Mouse (Mus musculus) urinary bladder, adult 18-20 months (tissue): ENCODE measurements at regions not wholly inside any gene's neighbourhood (a gene's known extent, or its start where the extent isn't known, plus 50 kb on each side); places are given as distances from the start of the nearest gene placed in this dataset.

Source experiments
- DNase-seq, 2 experiments: peaks; one replicate each; pipeline ENCODE4 v3.0.0; 2022; ENCODE audit warnings: low spot score in 2 of 2, mixed read lengths in 2 of 2

DNA sequence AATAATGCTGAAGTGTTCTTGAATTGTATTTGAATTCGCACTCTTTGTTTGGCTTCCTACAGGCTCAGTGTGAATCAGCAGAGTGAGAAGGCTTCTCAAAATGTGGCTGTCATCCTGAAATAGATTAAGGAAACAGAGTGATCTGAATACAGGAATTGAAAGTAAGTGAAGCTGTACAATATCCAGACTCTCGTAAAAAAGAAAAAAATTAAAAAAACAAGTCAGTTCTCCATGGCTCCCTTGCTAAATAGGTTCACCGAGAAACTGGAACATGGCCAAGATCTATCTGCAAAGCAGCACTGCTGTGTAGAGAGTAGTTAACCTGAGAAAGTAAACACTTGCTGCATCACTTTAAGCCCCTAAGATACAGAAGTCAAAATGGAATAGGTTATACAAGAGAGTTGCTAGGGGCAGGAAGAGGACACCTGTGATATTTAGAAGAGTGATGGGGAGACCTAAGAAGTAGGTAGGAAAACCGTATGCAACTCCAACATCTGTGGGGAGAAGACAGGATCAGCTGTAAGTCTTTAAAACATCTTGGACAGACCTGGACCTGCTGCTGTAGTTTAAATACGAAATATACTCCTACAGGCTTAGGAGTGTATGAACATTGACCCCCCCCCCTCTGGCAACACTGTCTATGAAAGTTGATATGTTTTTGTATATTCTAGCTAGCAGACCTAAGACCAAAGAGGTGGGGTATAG, 423.3 kb downstream of the Basp1 start:
- DNase-seq, result no peak

DNA sequence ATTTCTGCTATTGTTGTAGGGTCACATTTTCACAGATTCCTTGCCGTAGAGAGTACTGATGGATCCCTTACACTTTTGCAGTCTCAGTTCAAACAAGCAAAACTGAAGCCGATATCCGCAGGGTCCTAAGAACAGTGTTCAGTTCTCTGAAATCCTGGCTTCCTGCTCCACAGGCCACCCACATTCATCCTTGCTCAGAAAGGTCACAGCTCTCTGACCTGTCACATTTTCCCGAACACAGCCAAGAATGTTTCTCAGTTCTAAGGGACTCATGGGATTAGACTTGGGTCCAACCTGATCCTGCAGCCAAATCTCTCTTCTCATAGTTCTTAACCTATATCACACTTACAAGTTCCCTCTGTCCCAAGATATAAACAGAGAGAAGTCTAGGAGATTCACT, 432.7 kb downstream of the Basp1 start:
- DNase-seq, result no peak

DNA sequence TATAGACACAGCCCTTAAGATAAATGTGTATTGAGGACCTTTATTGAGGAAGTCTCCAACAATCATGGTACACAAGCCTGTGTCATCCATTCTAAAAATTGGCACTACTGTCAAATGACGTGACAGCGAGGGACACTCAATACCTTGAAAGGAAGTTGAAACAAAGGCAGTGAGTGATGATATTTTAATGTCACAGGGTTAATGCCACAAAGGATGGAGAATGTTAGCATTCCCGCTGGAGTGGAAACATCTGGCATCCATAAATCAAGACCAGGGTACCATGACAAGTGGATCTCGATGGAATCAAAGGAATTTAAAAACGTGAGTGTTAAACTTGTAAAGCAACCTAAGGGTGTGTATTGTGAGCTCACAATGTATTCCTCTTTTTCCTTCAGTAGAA, 441.5 kb downstream of the Basp1 start:
- DNase-seq, result no peak

DNA sequence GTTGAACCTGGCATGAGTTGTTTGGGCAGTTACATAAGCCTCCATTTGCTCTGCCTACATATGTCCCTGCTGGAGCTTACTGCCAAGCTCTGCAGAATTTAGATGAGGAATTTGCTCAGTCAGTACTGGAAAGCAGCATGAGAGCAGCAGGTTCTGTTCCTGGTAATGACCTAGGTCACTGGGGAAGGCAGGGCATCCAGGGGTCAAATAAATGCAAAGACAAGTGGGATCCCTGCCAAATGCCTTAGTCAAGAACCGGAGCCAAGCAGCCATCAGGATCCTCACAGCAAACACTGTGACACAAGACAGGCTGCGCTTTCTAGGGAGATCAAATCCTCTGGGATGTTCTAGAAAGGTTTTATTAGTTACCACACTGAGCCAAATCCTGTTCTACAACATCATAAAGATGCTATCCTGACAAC, 444.2 kb downstream of the Basp1 start:
- no peak for DNase-seq

DNA sequence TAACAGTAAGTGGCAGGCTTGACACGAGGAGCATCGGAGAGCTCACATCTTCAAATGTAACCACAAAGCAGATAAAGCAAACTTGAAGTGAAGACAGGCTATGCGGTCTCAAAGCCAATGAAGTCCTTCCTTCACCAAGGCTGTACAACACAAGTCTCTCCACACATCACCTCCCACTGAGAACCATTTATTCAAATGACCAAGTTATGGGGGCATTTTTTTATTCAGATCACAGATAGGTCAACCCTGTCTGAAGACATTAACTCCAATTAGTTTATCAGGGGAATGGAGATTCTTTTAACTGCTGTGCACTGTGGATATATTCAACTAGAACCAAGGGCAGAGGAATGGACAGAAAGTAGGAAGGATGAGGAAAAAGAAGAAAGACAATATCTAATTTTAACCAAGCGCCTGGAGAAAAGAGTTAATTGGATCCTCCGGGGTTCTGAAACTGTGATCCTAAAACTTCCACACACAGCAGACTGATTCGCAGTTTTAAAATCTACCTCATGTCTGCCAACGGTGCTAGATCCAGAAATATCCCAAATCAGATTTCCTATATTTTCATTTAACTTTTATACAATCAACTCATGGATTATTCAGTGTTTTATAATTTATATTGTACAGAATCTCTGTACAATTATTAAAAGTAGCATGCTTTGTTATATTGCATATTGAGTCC, 444.8 kb downstream of the Basp1 start:
- no peak for DNase-seq

DNA sequence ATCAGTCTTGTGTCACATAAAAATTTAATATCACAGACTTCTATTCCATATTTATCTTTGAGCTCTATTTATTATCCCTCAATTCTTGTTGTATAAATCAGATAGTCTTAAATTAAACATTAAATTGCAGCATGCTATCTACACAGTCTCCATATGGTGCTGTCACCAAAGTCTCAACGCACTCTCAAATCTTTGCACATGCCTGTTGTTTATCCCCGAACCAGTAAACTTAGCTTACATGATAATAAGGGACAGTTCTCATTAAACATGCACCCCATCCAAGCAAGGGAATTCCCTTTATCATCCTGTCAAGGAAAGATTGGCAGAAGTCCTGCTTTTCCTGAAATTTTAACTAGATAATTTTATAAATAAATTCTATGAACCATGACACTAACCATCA, 483.8 kb downstream of the Basp1 start:
- no peak for DNase-seq

DNA sequence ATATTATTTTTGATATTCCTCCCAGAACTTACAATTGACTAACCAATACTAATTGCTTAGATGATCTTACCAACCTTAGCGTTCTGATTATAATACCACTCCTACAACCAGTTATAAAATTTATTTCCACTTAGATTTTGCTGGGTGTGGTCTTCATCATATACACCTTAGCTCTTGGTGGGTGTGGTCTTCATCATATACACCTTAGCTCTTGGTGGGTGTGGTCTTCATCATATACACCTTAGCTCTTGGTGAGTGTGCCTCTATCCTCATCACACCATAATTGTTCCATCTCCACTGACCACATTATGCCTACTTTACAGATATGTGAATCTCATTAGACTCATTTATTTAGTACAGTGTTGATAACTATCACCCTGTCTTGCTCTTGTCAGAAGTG, 501.7 kb downstream of the Basp1 start:
- no peak for DNase-seq

DNA sequence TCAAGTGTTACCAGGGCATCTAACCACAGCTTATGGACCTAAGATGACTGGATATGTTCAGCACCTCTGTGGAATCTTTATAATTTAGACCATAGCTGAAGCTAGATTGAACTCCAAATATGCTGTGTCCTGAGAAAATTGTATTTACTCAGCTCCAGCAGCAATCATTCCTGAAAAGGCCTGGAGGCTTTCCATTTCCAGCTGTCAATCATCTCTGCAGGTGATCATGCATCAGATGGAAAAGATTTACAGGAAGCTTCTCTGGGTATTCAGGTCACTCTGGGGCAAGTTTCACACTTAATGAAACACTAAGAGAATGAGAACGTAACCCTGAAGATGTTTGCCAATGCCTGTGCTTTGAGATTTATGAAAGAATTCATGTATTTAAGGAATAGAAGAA, 502.1 kb downstream of the Basp1 start:
- no peak for DNase-seq

DNA sequence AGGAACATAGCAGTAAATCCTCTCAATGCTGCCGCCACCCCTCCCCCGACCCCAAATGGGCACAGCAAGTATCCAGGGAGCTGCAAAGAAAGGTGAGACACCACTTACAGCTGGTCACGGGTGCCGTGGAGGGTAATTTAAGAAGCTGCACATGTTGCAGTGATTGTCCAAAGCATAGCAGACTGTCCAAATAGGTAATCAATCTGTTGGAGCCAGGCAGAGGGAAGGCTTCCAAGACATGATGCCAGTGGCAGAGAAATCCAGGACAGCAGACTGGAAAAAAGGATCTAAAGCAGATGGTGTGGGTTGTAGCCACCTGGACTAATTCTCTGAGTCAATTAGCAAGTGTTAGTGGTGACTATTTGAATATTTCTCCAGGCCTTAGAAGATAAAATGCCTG, 506.6 kb downstream of the Basp1 start:
- no peak for DNase-seq

DNA sequence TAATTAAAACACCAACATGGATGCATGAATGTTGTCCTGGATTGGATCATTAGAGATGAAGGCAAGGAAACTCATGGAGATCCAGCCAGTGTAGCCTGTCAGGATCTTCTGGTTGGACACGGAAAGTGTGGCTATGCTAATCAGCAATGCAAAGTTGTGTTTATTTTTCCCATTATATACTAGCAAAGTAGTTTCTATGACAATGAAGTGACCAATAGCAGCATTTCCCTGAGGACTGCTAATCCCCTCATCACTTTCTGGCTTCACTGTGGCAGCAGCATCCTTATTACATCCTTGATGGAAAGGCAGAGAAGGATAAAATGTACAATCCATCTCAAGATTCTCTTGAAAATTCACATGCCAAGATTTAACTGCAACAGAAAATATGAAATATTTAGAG, 534.7 kb downstream of the Basp1 start:
- DNase-seq, result no peak

DNA sequence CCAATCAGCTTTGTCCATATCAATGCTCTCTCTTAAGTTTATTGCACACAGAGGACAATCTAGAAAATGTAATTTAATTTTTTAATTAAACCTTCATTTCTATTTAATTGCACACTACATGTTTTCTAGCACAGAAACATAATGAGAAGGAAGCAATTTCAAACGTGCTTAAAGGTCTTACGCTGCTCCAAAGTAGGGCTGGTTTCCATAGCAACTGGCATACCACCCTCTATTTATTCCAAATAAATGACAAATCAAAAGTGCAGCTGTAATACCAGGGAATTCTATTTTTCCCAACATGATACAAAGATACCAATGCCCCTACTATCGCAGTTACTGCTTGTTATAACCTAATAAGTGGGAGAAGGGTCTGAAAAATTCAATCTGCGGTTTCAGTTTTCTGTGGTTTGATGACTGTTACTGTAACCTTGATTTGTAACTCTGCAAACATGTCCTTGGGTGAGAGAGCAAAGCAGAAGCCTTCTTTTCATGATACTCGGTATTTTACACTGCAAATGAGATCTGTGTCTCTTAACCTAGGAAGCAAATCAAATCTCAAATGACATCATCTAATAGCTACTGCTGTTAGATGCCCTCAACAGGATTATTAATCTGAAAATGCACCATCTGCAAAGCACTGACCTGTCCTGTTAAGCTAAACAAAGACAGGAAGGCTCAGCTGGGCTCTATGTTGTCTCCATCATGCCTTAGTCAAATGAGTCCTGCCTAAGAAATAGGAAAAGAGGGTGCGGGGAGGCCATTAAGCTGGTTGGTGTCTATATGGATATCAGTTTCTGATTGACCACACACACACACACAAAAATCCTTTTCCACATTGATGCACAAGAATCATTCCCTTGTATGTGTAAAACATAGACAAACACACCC, 535.6 kb downstream of the Basp1 start:
- no peak for DNase-seq

DNA sequence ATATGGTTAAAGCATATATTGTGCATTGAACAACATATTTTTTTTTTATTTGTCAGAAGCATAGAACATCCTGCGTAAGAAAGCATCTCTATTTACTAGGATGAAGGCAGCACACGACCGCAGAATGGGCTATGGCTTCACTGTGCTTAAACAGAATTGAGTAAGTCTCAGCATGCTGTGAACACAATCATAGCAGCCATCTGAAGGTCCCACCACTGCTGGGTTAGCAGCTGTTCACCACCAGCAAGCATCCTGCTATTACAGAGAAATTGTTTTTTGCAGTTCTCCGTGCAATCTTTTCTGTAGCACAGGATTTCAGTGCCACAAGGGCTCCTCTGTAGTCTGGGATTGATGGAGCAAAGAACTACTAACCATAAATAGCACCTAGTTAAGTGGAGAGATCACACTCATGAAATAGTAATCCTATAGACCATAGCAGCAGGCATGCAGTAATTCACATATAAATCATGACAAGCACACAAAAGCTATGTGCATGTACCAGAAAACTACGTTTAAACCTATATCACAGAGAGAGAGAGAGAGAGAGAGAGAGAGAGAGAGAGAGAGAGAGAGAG, 537.3 kb downstream of the Basp1 start:
- no peak for DNase-seq

DNA sequence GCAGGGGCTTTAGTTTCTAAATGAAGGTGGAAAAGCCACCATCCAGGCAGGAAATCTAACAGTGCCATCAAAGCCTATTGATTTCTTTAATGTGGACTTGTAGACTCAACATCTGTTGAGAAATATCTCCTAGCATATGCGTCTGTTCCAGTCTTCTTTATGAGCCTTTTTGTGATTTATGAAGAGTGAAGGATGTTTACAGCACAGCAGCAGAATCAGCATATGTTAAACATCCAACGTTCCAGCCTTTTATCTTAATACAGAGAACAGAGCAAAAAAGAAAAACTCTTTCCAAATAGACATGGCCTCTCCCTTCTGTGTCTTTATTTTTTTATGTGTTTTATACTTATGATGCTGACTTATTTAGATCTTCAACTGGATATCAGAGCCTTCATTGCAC, 573.3 kb downstream of the Basp1 start:
- no peak for DNase-seq

DNA sequence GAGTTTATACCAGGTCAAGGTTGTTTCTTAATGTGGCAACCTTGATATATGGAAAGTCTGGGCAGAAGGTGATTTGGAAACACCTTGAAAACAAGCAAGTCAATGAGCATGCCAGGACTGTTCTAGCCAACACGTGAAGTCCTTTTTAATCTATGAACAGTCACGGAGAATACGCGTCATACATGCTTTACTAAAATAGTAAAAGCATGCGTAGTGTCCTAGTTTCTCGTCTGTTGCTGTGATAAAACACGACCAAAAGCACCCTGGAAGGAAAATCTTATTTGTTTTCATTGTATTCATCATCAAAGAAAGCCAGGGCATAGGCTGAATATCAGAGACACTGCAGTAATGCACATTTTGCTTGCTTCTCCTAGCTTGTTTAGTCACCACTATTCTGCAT, 575.2 kb downstream of the Basp1 start:
- DNase-seq, result no peak

DNA sequence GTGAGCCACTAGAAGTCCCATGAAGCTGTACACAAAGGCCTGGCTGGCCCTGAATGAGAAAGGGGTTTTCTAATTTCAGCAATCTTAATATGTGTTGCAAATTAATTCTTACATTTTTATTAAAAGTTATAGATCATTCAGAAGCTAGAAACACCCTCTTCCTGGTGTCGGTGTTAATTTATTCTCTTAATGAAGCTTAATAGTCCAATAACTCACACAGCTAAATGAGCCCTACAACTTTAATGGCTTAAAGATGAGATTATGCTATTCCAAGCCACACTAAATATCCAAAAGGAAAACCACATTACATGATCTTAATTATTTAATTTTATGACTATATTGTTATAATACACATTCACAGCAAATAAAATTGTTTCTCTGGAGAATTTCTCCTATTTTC, 585.7 kb downstream of the Basp1 start:
- DNase-seq, result no peak

DNA sequence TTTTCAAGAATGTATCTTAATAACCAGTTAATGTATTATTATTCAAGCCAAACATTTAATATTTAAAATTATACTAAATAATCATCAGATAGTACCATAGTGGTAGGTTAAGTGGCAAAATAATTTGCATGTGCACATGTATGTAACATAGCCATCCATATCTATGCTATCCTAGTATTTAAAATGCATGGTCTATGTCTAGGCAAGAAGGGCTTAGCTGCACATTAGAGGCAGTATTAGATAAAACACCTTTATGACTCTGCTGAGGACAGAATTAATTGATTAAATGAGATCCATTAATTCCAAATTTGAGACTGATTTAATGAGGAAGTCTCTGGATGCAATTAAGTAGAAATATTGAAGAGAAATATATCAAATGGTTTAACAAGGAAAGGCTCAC, 586.3 kb downstream of the Basp1 start:
- no peak for DNase-seq

DNA sequence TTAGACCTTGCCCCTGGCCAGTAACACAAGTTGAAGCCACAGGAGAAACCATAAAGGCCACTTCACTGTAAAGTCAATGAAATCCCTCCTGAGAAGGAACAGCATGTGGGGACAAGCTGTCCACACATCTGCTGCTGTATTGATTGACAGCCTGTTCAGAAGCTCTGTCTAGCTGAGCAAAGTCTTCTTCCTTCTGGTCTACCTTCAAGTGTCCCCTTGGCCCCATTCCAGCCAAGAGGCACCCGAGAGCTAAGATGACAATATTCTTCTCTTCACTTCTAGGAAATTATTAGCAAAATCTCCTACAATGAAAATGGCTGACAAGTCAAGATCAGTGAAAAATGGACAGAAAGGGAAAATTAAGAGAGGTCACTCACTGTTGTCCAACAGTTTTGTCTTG, 616.7 kb downstream of the Basp1 start:
- DNase-seq, result no peak

DNA sequence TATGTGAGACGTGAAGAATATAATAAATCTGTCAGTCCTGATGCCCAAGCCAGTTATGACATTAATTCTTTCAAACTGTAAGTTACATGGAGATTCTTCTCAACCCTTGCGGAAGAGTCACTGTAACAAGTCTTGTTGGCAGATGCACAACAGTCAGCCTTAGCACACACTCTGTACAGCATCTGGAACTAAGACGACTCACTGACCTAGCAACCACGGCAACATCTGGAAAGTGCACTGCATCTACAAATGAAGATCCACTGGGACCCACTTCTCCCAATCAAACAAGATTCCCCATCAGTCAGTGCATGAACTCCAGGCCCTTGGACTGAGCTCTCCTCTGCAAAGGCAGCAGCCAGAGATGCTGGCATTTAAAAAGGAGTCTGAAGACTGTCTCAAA, 620.2 kb downstream of the Basp1 start:
- no peak for DNase-seq

DNA sequence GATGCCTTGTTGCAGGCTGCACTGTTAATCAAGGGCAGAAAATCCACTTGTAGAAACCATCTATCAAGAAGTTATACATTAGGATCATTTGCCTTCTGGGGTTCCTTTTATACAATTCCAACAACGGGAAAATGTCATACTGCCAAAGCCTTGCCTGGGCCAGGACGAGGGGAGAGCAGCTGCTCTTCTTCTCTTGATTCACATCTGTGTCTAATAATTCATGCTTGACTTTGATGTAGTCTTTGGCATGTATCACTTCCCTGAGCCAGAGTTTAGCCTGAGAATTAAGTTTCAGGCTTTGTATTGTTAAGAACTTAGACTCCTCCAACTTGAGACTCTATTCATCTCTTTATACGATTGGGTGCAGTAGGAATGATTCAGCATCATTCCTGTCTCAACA, 627.2 kb downstream of the Basp1 start:
- no peak for DNase-seq

DNA sequence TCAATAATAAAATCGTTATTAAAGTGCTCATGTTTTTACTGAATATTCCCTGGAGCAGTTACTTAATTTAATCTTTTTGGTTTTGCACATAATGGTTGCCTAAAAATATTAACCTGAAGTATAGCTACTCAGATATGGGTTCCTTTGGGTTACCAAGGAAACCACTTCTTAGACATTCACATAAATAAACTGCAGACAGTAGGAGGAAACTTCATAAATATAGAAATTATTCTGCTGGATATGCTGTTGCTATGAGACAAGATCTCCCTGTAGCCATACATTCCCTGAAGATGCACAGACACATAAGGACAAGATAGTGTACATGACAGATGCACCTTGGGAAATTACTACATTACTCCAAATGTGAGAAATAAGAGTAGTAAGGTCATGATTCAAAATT, 635.3 kb downstream of the Basp1 start:
- no peak for DNase-seq

DNA sequence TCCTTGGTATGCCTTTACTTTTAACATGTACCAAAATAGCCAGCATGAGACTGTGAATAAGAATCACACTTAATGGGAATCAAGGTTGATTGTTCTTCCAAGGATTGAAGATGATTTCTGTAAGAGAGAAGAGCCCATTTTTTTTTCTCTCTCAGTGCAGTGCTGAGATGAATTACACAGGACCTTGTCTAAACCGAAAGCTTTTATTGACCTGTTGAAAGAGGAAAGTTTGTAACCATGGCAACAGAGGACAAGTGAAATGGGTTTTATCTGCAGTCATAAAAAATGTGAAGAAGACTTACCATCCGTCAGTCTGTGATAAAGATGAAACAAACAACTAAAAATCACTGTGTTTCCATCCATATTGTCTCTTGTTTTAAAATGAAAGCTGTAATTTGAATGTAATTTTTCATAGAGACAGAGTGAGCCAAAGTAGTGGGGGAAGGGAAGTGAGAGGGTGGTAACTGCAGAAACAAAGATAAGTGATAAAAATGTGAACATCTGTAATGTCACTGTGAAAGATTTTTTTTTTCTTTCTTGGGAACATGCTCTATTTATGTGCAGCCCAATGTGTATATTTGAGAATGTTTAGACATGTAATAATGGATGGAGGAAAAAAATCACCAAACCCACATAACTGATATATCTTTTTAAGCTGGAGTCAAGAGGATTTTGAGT, 661.9 kb downstream of the Basp1 start:
- DNase-seq, result no peak

DNA sequence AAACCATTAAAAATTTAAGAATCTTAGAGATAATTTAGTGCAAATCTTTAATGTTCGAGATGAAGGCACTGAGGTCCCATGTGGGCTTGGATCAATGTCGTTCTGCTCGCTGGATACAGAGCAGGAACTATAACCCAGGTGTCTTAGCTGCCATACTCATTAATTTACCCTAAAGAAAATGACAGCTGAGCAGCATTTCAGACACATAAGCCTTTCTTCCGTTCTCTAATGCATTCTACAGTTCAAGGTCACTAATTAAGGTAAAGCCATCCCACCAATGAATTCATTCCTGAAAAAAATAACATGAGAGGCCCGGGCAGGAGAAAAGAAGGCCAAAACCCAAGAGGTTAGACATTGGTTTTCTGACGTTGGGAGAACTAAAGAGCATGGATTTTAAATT, 670.3 kb downstream of the Basp1 start:
- no peak for DNase-seq
